Mouse (Mus musculus) heart, embryonic 15.5 days (tissue): Measurements from ENCODE around the gene 0610010K14Rik. TPM values are rescaled to one million over a fixed set of nuclear protein-coding genes. Genes with fewer than 3 reads are reported as not detected.

ENCODE experiments used
- ATAC-seq: fragments of 200-750 bp; cut with Nextera tagmentation; replicated peaks from 2 replicates; pipeline ENCODE4 v1.8.0; 2017; ENCODE audit warnings: low read depth, moderate TSS enrichment; ENCODE audit not compliant: insufficient number of reproducible peaks, insufficient read depth, low FRiP score
- H3K27ac ChIP-seq: fragments of 300-500 bp; sonication (generic); 2 replicates; pipeline ENCODE4 v1.5.1; 2015; ENCODE audit warnings: mild to moderate bottlenecking, inconsistent platforms
- H3K27me3 ChIP-seq: fragments of 300-500 bp; sonication (generic); 2 replicates; pipeline ENCODE4 v1.6.1; 2015; ENCODE audit warnings: inconsistent platforms
- H3K36me3 ChIP-seq: fragments of 300-500 bp; sonication (generic); 2 replicates; pipeline ENCODE4 v1.6.1; 2015; ENCODE audit warnings: mild to moderate bottlenecking, inconsistent platforms
- H3K4me1 ChIP-seq: fragments of 300-500 bp; sonication (generic); replicated peaks from 2 replicates; pipeline ENCODE4 v1.6.1; 2015; ENCODE audit warnings: inconsistent platforms
- H3K4me2 ChIP-seq: fragments of 300-500 bp; sonication (generic); 2 replicates; pipeline ENCODE4 v1.6.1; 2015; ENCODE audit warnings: inconsistent platforms, mild to moderate bottlenecking, moderate library complexity
- H3K4me3 ChIP-seq: fragments of 300-500 bp; sonication (generic); 2 replicates; pipeline ENCODE4 v1.5.1; 2015; ENCODE audit warnings: mild to moderate bottlenecking, inconsistent platforms
- H3K9ac ChIP-seq: fragments of 300-500 bp; sonication (generic); 2 replicates; pipeline ENCODE4 v1.6.1; 2015; ENCODE audit warnings: mild to moderate bottlenecking, inconsistent platforms
- H3K9me3 ChIP-seq: fragments of 300-500 bp; sonication (generic); replicated peaks from 2 replicates; pipeline ENCODE4 v1.6.1; 2016; ENCODE audit warnings: inconsistent platforms
- WGBS: fragments of 180-500 bp; shearing (Covaris S2); methylation state at CpG from one replicate; pipeline ENCODE4 v1.1.7; 2015; ENCODE audit warnings: mixed read lengths; 5-methylcytosine and 5-hydroxymethylcytosine counted together
- polyA plus RNA-seq: library from polyadenylated mRNA; unstranded; fragments of >200 nt; fragmentation: Nextera tagmentation; extraction: Ambion mirVana; gene quantifications from 2 replicates; pipeline ENCODE4 v1.2.1, GENCODE M21; 2015

The 0610010K14Rik gene
- polyA plus RNA-seq, 1 experiment from 2014 or later: 107 TPM

- Histone ChIP-seq H3K4me2 (no peak overlapping the region), H3K36me3 (peaks cover 13% of the 10 kb centered on the region; the same call in 1 of the 2 replicates), H3K4me1 (peaks cover 46% of the 10 kb centered on the region), H3K9me3 (no peaks in the 10 kb centered on the region), H3K27ac (peak overlapping the region; percentile 22; the same call in 1 of the 2 replicates), H3K9ac (no peak overlapping the region), H3K27me3 (peaks cover 9% of the 10 kb centered on the region), H3K4me3 (no peak overlapping the region)
- WGBS: 76% methylated on average over 8 of the region's 8 CpGs
- no peak for ATAC-seq
Measured at GRCm38 (mm10) chr11:70234497-70234896, 3.2 kb downstream of the 0610010K14Rik start.

DNA sequence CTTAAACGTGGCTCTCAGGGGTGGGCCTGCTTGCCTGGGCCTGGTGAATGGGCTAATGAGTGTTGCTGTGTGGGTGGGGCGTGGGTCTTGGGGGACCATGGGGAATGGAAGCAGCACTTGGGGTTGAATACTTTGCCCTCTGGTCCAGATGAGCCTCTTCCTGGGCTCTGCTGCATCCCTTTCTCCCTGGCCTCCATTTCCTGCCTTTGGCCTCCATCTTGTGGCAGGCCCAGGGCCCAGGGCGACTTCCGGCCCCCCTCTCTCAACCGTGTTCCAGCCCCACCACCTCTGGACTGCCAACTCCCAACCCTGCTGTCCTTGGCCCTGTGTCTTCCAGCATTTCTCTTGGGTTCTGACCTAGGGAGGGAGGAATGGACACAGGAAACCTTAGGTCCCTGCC, 3.7 kb downstream of the 0610010K14Rik start:
- Histone ChIP-seq H3K4me3 (no peak overlapping the region), H3K9me3 (no peaks in the 10 kb centered on the region), H3K9ac (no peak overlapping the region), H3K27me3 (peaks cover 13% of the 10 kb centered on the region), H3K4me1 (peaks cover 50% of the 10 kb centered on the region), H3K27ac (peak overlapping the region; percentile 22; the same call in 1 of the 2 replicates), H3K4me2 (no peak overlapping the region), H3K36me3 (peaks cover 13% of the 10 kb centered on the region; the same call in 1 of the 2 replicates)
- ATAC-seq: no peak
- WGBS: 67% methylated on average over 5 of the region's 5 CpGs

DNA sequence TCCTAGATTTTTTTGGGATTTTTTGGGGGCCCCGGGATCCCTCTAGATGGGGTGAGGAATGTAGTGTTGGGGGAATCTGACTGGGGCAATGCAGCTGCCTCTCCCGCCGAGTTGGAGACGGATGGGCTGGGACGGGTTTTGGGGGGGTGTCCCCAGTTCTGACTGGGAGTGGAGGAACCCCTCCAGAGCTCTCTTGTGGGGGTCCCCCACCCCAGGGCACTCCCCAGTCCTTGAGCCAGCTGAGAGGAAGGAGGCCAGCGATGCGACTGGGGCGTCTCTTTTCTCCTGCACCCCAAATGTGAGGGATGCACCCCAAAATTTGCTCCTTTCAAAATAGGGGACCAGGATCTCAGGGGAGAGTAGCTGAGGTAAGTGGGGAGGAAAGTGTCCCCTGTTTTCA, 4.7 kb downstream of the 0610010K14Rik start:
- H3K4me1 ChIP-seq: peaks cover 49% of the 10 kb centered on the region
- no peak for ATAC-seq
- WGBS: 35% methylated on average over 8 of the region's 8 CpGs
- H3K27me3 ChIP-seq: peaks cover 22% of the 10 kb centered on the region
- peak overlapping the region; percentile 67 for H3K4me2 ChIP-seq
- H3K9ac ChIP-seq: peak overlapping the region; percentile 49
- H3K27ac ChIP-seq: peak overlapping the region; percentile 60; the same call in 1 of the 2 replicates
- H3K9me3 ChIP-seq: no peaks in the 10 kb centered on the region
- peak overlapping the region; percentile 54 for H3K4me3 ChIP-seq
- H3K36me3 ChIP-seq: peaks cover 13% of the 10 kb centered on the region; the same call in 1 of the 2 replicates

GRCm38 (mm10) chr11:70232546-70232945, 5.2 kb downstream of the 0610010K14Rik start:
- H3K9ac ChIP-seq: peak overlapping the region; percentile 49
- ATAC-seq: no peak
- H3K4me3 ChIP-seq: peak overlapping the region; percentile 54
- WGBS: 3% methylated on average over 9 of the region's 10 CpGs
- peak overlapping the region; percentile 67 for H3K4me2 ChIP-seq
- H3K27me3 ChIP-seq: peaks cover 27% of the 10 kb centered on the region
- peaks cover 13% of the 10 kb centered on the region; the same call in 1 of the 2 replicates for H3K36me3 ChIP-seq
- H3K9me3 ChIP-seq: no peaks in the 10 kb centered on the region
- H3K27ac ChIP-seq: peak overlapping the region; percentile 60; the same call in 1 of the 2 replicates
- H3K4me1 ChIP-seq: peaks cover 54% of the 10 kb centered on the region

DNA sequence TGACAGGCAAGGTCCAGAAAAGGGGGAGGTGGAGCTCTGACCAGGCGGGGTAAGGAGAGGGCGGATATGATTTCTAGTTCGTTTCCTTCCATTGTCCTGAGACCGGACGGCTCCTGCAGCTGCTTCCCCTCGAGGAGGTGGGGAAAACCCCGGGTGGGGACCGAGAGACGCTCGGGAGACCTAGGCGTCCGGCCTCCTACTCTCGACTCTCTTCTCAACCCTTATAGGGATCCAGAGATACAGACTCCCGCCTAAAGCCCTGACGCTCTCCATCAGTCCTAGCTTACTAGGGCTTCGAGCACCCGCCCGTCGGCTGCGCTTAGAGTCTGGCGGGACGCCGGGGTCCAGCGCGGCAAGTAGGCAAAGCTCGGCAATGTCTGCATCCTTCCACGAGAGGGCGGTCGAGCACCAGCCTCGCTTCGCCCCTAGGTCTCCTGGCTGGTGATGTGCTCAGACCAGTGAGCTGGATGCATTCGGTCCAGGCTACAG, 7.4 kb downstream of the 0610010K14Rik start:
- Histone ChIP-seq H3K4me1 (peaks cover 58% of the 10 kb centered on the region), H3K4me2 (peak overlapping the region; percentile 60), H3K9me3 (no peaks in the 10 kb centered on the region), H3K36me3 (peaks cover 7% of the 10 kb centered on the region; the same call in 1 of the 2 replicates), H3K27ac (peak overlapping the region; percentile 86), H3K4me3 (peak overlapping the region; percentile 49), H3K9ac (peak overlapping the region; percentile 18; the same call in 1 of the 2 replicates), H3K27me3 (peaks cover 49% of the 10 kb centered on the region)
- under 1% methylated on average over 32 of the region's 32 CpGs for WGBS
- peak; percentile 72 for ATAC-seq

DNA sequence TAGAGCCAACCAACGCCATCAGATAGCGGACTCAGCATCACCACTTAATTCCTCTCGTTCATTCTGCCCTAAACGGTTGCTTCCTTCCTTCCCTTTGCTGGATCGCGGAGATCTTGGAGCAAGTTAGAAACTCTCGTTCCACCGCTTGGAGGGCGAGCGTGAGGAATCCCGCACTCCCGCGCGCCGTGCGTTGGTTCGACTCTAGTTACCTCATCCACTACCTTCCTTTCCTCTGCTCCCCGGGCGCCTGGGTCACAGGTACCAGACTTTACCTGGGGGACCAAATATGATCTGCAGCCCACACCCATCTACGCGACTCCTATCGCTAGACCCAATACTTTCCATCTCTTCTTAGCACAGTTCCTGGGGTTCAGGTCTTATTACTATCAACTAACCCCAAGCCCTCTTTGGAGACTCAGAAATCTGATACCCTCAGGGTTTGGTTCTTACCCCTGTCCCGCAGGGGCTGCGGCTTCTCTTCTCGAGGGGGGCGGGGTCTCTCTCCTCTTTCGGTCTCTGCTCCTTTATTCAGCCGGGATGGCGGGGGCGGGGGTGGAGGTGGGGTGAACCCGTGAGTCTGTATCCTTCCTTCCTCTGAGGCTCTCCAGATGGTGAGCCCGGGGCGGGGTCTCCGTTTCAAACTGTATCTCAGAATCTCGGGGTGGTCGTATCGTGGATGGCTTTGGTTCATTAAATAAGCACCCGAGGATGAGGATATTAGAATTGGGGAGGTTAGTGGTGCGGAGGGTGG, 8.3 kb downstream of the 0610010K14Rik start, which contains the start of gene Bcl6b:
Gene Bcl6b (minus strand): TSS at position 539 of the 751 bp plus-strand sequence.
- ATAC-seq: no peak; the same call in 1 of the 2 replicates
- Histone ChIP-seq H3K27ac (peak within 1 kb of the TSS; percentile 86), H3K4me3 (peak within 1 kb of the TSS; percentile 49), H3K9ac (peak within 1 kb of the TSS; percentile 54), H3K9me3 (no peaks in the 10 kb centered on the region), H3K4me1 (peaks cover 58% of the 10 kb centered on the region), H3K4me2 (peak within 1 kb of the TSS; percentile 60), H3K27me3 (peaks cover 53% of the 10 kb centered on the region), H3K36me3 (no peaks in the 10 kb centered on the region)
- whole genome bisulfite sequencing: 2% methylated on average over 39 of the region's 39 CpGs

DNA sequence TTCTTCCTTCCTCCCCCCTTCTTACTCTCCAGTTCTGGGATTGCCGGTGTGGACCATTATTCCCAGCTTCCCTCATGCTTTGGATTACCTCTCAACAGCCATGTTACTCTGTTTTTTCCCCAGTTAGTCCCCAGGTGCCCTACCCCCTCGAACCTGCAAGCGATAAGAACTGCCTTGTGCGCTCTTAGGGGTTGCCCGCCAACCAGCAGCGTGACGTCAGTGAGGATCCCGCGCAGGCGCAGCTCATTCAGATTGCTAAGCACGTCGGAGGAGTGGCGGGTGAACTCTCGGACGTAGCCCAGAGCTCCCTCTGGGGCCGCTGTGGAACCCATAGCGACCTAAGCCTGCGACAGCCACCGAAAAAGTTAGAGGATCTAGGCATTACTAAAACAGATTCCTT, 8.9 kb downstream of the 0610010K14Rik start:
- Histone ChIP-seq H3K4me2 (peak overlapping the region; percentile 60), H3K9ac (peak overlapping the region; percentile 54), H3K27ac (peak overlapping the region; percentile 86), H3K9me3 (no peaks in the 10 kb centered on the region), H3K4me3 (peak overlapping the region; percentile 49), H3K27me3 (peaks cover 56% of the 10 kb centered on the region), H3K36me3 (no peaks in the 10 kb centered on the region), H3K4me1 (peaks cover 53% of the 10 kb centered on the region)
- 1% methylated on average over 19 of the region's 19 CpGs for WGBS
- ATAC-seq: peak; percentile 37; the same call in 1 of the 2 replicates

GRCm38 (mm10) chr11:70227661-70228245, 10.0 kb downstream of the 0610010K14Rik start:
- H3K4me3 ChIP-seq: peak overlapping the region; percentile 49
- peaks cover 60% of the 10 kb centered on the region for H3K27me3 ChIP-seq
- H3K4me2 ChIP-seq: peak overlapping the region; percentile 60
- peaks cover 47% of the 10 kb centered on the region for H3K4me1 ChIP-seq
- ATAC-seq: no peak
- WGBS: 74% methylated on average over 4 of the region's 4 CpGs
- H3K27ac ChIP-seq: 0 out of 2 replicates have a peak overlapping the region, but pooled peaks have one; percentile 86
- peak overlapping the region; percentile 54; the same call in 1 of the 2 replicates for H3K9ac ChIP-seq
- H3K9me3 ChIP-seq: no peaks in the 10 kb centered on the region
- no peaks in the 10 kb centered on the region for H3K36me3 ChIP-seq

- Histone ChIP-seq H3K4me3 (peak overlapping the region; percentile 49), H3K27me3 (peaks cover 60% of the 10 kb centered on the region), H3K9me3 (no peaks in the 10 kb centered on the region), H3K4me2 (peak overlapping the region; percentile 60), H3K27ac (peak overlapping the region; percentile 24; the same call in 1 of the 2 replicates), H3K9ac (peak overlapping the region; percentile 20; the same call in 1 of the 2 replicates), H3K36me3 (no peaks in the 10 kb centered on the region), H3K4me1 (peaks cover 46% of the 10 kb centered on the region)
- 32% methylated on average over 5 of the region's 5 CpGs for WGBS
- ATAC-seq: no peak
Measured at GRCm38 (mm10) chr11:70227126-70227525, 10.6 kb downstream of the 0610010K14Rik start.

- H3K4me3 ChIP-seq: peak overlapping the region; percentile 49
- H3K27ac ChIP-seq: peak overlapping the region; percentile 24
- H3K27me3 ChIP-seq: peaks cover 60% of the 10 kb centered on the region
- H3K36me3 ChIP-seq: no peaks in the 10 kb centered on the region
- no peak for ATAC-seq
- H3K9ac ChIP-seq: peak overlapping the region; percentile 20
- H3K4me1 ChIP-seq: peaks cover 52% of the 10 kb centered on the region
- 10% methylated on average over 18 of the region's 18 CpGs for WGBS
- H3K9me3 ChIP-seq: no peaks in the 10 kb centered on the region
- peak overlapping the region; percentile 60 for H3K4me2 ChIP-seq
Measured at GRCm38 (mm10) chr11:70226602-70226890, 11.2 kb downstream of the 0610010K14Rik start.
